Mouse (Mus musculus): ENCODE data around the gene 1700020N01Rik.

Gene 1700020N01Rik

DNA sequence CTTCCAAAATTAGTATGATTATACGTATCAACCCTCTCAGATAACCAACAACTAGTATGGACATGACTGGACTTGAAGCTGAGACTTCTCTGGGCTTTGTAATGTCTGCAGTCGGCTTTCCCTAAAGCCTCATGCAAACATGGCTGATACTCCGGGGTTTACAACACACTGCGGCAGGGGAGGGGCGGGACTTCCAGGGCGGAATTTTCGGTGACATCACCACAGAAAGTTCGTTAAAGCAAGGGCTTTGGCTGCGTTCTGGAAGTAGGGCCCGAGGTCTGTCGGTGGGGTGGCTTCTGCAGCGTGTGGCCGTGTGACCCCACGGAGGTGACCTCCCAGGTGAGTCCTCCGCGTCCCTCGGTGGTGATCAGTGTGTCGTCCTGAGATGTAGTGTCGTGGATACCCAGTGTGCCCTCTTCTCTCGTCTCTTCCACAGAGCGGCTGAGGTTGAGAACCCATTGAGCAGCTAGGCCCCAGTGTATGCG is at the start of gene 1700020N01Rik:
Gene 1700020N01Rik, plus strand, starts transcription at position 250 of the 485 bp plus-strand sequence.
- in situ Hi-C loops (cut with MboI; ENCODE audit: low pct_unique_long_range_greater_than_20kb in 1 of 2, low sequenced_read_pairs in 2 of 2, unreplicated experiment in 1 of 2), result loop anchor here in 1 of 2 experiments (25.0 kb wide), 1 partner anchor 419 kb away; no protein-coding TSS in a partner anchor

DNA sequence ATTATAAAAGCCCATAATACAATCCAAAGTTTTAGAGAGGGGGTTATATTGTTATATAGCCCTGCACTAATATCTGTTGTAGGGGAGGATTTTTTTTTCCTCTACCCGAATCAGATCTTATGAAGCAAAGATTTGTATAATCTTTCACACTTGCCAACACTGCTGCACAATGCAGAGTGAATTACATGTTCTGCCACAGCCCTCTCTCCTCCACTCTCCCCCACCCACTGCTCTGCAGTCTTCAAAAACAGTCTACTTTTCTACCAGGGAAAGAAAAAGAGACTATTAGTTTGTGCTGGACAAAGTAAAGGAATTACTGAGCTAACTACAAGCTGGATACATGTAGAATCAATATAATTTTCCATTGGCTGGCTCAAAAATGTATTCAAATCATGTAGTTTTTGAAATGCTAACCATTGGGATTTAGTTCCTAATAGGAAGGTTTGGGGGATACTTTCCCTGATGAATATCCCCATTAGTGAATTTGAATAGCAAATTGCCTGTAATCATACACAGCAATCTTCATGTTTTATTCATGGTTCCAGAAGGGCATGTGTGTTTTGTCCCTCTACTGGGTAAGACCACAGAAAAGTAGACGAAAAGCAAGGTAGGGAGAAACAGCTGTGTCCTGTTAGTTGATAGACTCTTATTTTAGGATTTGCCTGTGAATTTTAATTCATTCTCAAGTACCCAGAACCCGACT is 49.2 kb upstream of the 1700020N01Rik start:
- in situ Hi-C loops (cut with MboI; ENCODE audit: low pct_unique_long_range_greater_than_20kb in 1 of 2, low sequenced_read_pairs in 2 of 2, unreplicated experiment in 1 of 2), result no loop called here

DNA sequence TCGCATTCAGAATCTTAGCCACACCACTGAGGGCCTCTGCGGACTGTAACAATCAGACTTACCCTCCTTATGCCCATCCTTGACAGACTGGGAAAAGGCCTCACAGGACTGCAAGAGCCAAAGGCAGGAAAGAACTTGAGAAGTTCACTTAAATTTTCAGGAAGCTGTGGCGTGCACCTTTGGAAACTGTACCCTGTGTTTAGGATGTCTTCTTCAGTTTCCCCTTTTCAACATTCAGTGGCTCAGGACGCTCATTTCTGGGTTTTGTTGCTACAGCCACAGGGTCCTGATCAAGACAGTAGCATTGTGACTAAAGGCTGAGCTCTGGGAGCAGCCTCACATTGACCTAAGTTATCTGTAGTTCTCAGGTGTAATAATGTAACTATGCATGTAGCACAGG is 48.2 kb upstream of the 1700020N01Rik start:
- in situ Hi-C loops (cut with MboI; ENCODE audit: low pct_unique_long_range_greater_than_20kb in 1 of 2, low sequenced_read_pairs in 2 of 2, unreplicated experiment in 1 of 2), result no loop called here

DNA sequence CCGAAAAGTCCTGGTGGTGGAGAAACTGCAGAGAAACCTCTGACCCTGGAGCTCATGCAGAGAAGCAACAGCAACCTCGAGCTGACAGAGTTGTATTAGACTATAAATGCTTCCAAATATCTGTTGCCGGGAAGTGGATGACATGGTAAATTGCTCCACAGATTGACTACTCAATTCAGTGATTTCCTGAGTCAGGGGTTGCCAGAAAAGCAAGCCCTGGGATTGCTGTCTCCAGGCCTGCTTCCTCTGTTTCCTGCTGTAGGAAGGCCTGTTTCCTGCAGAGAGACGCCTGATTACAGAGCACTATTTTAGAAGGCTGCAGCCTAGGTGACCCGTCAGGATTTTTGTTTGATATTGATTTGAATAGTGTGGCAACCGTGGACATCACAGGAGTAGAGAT is 47.5 kb upstream of the 1700020N01Rik start:
- in situ Hi-C loops (cut with MboI; ENCODE audit: low pct_unique_long_range_greater_than_20kb in 1 of 2, low sequenced_read_pairs in 2 of 2, unreplicated experiment in 1 of 2), result no loop called here

DNA sequence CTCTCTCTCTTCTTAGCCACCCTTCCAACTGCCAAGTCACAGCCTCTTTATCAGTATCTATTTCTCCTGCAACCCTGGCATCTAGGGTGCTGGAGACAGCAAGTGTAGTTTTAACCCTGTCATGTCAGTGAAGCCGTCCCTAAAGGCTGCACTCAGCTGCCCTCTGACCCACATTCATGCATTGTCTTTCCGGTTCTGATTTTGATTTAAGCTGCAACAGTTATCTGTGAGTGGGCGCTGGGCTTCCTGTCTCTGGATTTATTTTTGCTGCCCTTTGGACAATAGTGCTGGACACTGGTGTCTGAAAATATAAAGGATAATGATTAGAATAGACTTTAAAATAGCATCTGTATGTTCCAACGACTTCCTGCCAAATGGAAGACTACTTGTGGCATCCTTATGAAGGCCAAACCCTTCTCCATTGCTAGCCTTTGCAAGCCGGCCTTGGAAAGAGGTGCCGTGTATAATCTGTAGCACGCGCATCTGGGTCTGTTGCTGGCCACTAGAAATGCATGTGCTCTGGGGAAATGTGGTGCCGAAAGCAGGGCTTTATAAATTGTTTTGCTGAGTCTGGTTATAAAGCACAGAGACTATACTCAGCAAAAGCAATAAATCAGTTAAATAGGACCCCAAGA is 44.0 kb upstream of the 1700020N01Rik start:
- in situ Hi-C loops (cut with MboI; ENCODE audit: low pct_unique_long_range_greater_than_20kb in 1 of 2, low sequenced_read_pairs in 2 of 2, unreplicated experiment in 1 of 2), result no loop called here

DNA sequence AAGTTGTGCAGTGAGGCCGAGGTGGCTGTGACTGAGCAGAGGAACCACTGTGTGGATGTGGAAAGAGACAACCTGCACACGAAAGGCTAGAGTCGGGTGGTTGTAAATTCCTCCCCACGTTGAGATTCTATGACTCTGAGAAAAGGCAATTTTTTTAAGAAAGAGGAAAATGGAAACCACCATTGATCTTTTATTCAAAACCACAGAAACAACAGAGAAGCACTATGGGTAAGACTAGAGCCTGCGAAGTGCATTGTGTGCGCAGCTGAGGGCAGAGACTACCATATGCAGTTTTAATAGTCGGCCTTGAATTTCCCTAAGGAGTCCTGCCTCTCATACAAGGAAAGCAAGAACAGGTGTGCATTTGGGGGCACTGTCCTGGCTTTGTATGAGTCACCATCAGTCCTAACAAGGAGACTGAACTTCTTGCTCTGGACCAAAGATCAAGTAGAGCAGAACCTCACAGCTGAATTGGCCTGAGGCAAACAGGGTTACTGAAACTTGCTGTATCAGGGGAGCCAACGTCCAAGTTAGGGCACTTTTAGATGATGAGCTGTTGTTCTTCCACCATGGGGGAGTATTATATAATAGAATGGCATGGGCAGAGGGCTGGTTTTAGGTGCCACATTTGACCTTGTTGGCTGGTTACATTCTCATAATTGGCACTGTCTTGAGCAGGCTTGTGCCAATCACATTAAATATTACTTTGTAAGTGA is 39.8 kb upstream of the 1700020N01Rik start:
- in situ Hi-C loops (cut with MboI; ENCODE audit: low pct_unique_long_range_greater_than_20kb in 1 of 2, low sequenced_read_pairs in 2 of 2, unreplicated experiment in 1 of 2), result no loop called here

DNA sequence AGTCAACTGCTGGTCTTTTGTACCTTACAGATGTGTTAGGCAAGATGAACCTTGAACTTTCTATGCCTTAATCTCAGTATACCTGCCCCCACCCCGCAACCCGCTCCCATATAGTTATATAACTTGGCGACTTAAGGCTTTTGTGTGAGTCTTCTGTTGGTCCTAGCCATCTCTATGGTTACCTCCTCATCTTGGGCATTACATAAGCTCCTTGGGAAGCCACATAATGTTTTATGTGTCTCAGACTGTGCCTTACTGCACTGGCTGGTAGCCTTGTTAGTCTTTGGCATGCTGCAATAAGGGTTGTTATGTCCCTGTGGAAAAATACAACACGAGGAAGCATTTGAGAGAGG is 39.3 kb upstream of the 1700020N01Rik start:
- in situ Hi-C loops (cut with MboI; ENCODE audit: low pct_unique_long_range_greater_than_20kb in 1 of 2, low sequenced_read_pairs in 2 of 2, unreplicated experiment in 1 of 2), result no loop called here

DNA sequence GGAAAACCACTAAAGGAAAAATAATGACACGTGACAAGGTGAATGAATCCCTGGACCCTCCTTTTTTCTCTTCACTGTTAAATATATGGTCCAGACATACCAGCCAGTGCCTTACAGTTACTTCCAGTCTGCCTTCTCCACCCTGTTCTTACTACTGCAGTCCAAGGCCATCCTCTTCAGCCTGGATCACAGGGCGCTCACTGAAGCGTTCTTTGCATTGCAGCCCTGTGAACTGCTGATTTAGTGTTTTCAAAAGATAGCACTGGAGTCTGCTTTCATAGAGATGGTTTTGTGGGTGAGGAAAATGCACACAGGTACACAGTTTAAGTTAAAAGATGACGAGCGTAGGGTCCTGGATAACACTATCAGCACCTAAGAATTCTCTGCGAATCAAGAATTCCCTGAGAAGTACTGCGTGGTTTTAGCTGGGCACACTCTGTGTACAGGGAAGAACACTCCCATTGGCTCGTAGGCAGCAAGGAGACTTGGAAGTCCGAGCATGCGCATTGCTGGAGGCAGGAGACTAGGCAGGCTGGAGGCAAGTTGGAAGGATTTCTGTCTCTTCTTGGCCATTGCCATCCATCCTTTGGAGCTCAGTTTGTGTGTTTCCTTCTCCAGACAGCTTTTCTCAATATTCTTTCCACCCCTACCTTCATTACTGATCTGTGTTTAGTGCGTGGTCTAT is 37.9 kb upstream of the 1700020N01Rik start:
- in situ Hi-C loops (cut with MboI; ENCODE audit: low pct_unique_long_range_greater_than_20kb in 1 of 2, low sequenced_read_pairs in 2 of 2, unreplicated experiment in 1 of 2), result no loop called here

DNA sequence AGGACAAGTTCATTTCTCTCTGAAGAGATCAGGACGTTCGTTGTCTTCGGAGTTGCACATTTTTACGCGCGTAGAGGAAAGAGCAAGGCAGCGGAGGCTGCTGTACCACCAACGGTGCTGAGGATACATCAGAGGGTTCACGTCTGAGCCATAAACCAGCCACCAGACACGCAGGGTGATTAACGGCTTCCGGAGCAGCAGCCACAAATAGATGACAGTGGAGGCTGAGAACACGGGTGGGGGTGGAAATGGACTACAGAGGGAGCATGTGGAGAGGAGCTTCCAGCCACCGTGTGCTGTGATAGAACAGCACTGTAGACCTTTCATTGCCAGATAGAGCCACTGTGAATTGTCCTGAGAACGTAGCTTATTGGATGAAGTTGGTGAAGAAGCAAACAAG is 33.2 kb upstream of the 1700020N01Rik start:
- in situ Hi-C loops (cut with MboI; ENCODE audit: low pct_unique_long_range_greater_than_20kb in 1 of 2, low sequenced_read_pairs in 2 of 2, unreplicated experiment in 1 of 2), result no loop called here

DNA sequence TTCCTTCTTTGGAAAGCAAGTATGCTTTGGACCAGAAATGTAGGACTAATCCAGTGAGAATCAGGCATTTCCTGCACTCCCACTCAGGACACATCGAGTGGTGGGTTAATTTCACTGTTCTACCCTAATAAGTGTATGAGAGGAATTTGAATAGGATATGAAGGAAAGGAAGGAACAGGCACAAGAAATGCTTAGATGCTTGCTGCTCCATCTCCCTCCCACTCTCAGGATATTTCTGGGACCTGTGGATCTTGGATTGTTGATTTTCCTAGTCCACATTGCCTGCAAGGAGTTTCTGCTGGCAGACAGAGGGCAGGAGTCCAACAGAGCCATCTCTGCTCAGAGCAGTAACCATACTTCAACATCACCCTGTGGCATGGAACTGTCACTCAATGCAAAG is 31.8 kb upstream of the 1700020N01Rik start:
- in situ Hi-C loops (cut with MboI; ENCODE audit: low pct_unique_long_range_greater_than_20kb in 1 of 2, low sequenced_read_pairs in 2 of 2, unreplicated experiment in 1 of 2), result no loop called here

DNA sequence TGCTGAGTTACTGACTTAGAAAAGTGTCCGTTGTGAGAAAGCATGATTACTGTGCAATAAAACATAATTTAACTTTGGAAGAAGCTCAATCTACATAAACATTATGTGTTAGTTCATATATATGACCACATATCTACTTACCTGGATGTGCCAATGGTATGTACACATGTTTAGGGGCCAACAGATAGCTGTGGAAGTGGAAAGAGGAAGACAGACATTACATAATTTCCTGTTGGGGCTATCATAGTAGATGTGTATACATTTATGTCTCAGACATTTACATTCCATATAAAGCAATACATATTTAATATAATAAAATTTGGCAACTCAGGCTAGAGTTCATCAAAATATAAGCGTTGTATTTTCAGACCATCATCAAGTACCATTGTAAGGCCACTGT is 29.5 kb upstream of the 1700020N01Rik start:
- in situ Hi-C loops (cut with MboI; ENCODE audit: low pct_unique_long_range_greater_than_20kb in 1 of 2, low sequenced_read_pairs in 2 of 2, unreplicated experiment in 1 of 2), result no loop called here

DNA sequence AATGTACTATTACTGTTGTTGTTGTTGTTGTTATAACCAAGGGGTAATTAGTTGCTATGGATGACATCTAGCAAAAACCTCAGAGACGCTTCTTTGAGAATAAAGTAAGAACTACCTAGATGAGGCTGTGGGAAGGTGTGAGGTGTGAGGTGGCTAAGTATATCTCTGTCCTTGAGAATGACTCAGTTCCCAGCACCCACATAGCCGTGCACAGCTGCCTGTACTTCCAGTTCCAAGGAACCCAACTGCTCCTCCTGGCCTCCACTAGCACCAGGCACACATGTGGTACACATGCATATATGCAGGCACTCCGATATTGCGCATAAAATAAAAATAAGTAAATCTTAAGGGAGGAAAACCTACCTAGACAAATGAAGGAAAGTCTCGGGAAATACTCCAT is 28.8 kb upstream of the 1700020N01Rik start:
- in situ Hi-C loops (cut with MboI; ENCODE audit: low pct_unique_long_range_greater_than_20kb in 1 of 2, low sequenced_read_pairs in 2 of 2, unreplicated experiment in 1 of 2), result no loop called here

DNA sequence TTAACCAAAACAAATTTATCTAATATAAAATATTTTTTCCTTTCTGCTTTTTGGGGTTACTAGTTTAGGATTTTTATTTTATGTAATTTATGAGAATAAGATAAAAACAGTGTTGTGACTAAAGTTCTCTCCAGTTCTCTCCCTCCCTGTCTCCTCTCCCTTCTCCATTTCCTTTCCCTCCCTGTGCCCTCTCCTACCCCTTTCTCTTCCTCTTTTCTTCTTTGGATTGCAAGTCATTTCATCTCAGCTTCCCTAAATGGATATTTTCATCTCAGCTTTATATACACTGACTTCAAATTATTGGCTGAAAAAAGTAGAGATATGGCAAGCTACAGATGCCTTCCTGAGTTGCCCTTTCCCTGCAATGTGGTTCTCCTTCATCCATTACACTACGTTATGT is 26.9 kb upstream of the 1700020N01Rik start:
- in situ Hi-C loops (cut with MboI; ENCODE audit: low pct_unique_long_range_greater_than_20kb in 1 of 2, low sequenced_read_pairs in 2 of 2, unreplicated experiment in 1 of 2), result no loop called here

DNA sequence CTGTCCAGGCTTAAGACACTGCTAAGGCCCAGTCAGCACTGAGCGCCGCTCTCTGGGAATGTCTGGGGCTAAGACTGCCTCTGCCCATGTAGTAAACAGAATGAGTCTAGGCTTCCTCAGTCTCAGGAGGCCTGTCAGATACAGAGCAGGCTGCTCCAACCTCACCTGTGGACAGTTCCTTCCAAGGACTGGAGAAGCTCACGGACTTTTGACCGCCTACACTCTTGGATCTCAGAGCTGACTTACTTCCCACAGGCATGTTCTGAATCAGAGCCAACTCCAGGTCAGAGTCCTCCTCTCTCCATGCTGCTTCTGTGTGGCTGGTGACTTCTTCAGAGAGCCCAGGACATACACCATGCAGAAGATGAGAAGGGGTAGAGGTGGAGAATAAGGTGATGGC is 21.3 kb upstream of the 1700020N01Rik start:
- in situ Hi-C loops (cut with MboI; ENCODE audit: low pct_unique_long_range_greater_than_20kb in 1 of 2, low sequenced_read_pairs in 2 of 2, unreplicated experiment in 1 of 2), result no loop called here

DNA sequence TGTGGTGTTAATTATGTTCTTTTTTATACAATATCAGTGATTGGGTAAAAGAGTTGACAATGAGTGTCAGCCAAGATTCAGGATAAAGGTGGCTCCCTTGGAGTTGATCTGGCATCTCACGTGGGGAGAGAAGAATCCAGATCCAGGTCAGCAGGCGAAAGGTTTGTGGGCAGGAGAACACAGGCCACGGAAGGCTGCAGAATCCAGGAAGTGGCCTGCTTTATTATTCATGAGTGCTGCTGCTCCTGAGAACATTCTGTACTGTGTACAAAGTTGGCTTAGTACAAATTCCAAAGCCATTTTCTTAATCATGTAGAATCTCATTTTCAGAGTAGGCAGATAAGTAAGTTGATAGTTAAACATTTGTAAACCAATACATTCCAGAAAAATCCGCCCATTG is 19.2 kb upstream of the 1700020N01Rik start:
- in situ Hi-C loops (cut with MboI; ENCODE audit: low pct_unique_long_range_greater_than_20kb in 1 of 2, low sequenced_read_pairs in 2 of 2, unreplicated experiment in 1 of 2), result no loop called here

DNA sequence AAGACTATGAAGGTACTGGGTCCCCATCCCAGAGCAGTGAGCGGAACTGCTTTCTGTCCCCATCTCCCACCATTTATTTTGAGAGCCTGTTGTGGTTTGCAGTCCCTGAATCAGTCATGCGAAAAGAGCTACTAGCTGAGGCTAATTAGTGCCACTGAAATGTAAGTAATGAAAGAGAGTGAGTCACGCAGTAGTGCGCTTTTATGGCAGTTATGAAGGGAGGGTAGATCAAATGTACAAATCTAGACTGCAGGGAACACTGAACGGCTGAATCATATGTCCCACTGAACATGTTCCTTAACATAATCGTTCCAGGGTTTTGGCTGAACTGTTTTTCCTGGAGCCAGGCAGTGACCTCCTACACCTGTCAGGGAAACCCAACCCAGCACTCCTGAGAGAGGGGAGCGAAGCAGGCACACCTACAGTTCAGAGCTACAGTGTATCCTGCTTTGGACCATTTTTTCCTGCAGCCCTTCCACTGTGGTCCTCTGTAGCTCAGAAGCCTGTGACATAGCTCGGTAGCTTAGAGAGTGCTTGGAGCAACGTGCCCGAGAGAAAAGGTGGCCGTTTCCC is 17.1 kb upstream of the 1700020N01Rik start:
- in situ Hi-C loops (cut with MboI; ENCODE audit: low pct_unique_long_range_greater_than_20kb in 1 of 2, low sequenced_read_pairs in 2 of 2, unreplicated experiment in 1 of 2), result loop anchor here in 1 of 2 experiments (25.0 kb wide), 1 partner anchor 436 kb away; no protein-coding TSS in a partner anchor

DNA sequence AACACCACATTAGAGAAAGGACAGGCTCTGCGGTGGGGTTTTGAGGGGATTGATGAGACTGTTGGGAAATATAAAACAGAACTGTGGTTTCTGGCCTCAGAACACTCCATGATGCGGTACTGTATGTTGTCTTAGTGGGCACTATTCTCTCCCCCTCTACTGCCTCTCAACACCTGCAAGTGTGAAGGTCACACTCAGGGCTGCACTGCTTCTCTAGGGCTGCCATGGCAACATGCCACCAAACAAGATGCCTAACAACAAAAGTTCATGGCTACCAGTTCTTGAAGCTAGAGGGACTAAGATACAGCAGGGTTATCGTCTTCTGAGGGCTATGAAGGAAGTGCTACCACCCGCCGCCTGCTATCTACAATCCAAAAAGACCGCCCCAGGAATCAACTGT is 15.1 kb upstream of the 1700020N01Rik start:
- in situ Hi-C loops (cut with MboI; ENCODE audit: low pct_unique_long_range_greater_than_20kb in 1 of 2, low sequenced_read_pairs in 2 of 2, unreplicated experiment in 1 of 2), result loop anchor here in 1 of 2 experiments (25.0 kb wide), 1 partner anchor 435 kb away; no protein-coding TSS in a partner anchor

DNA sequence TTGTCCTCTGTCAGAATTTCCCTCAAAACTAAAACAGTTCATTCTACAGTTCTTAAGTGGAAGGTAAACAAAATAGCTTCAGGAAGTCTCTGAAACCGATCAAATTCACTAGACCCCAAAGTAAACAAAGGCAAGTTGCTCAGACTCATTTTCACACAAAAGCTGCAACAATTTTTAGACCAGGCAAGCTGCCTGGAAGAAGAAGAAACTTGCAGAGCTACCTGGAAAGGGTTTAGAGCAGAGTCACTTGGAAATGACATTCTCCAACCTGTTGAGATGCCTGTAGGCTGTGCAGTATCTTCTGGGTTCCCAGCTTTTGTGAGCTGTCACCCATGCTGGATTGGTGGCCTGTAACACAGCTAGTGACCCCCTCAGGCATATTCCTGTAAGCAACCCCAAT is 11.4 kb upstream of the 1700020N01Rik start:
- in situ Hi-C loops (cut with MboI; ENCODE audit: low pct_unique_long_range_greater_than_20kb in 1 of 2, low sequenced_read_pairs in 2 of 2, unreplicated experiment in 1 of 2), result loop anchor here in 1 of 2 experiments (25.0 kb wide), 1 partner anchor 431 kb away; no protein-coding TSS in a partner anchor
